Comparison of ENCODE assay signal across 37 mouse cellular contexts in genomic region chr10:52174376-52174775, GRCm38 (mm10). TPM values are rescaled to one million over a fixed set of nuclear protein-coding genes. Genes with fewer than 3 reads are reported as not detected.
A peak's percentile ranks its signal among the peaks of the same experiment; 100 is the strongest.
DNase-seq lines count a peak whose midpoint lies in the region; ATAC-seq and TF ChIP-seq lines count a peak whose summit lies in the region.
"Had no signal": no experiment of that assay in that cellular context is flagged by ENCODE, and none has a peak within 500 bp of the region (broad histone marks: within the 10 kb centered on the region; RNA-seq: fewer than 3 reads in every experiment).

No protein-coding gene starts in this region.

- H3K9ac ChIP-seq in liver, embryonic 11.5 days (ENCODE audit: low read depth, low read length): no peak overlapping the region
- H3K9ac ChIP-seq in lung, postnatal 0 days (replicated peaks; ENCODE audit: low read depth): no peak overlapping the region
- H3K9ac ChIP-seq in stomach, embryonic 14.5 days (replicated peaks; ENCODE audit: low read depth, low read length): no peak overlapping the region
- H3K9ac ChIP-seq: heart, embryonic 13.5 days; hindbrain, embryonic 15.5 days; limb, embryonic 12.5 days; liver, embryonic 12.5 days; neural tube, embryonic 13.5 days had no signal

- WGBS in liver, embryonic 11.5 days: 55% methylated on average over 4 of the region's 4 CpGs
- WGBS in lung, postnatal 0 days: 23% methylated on average over 4 of the region's 4 CpGs
- 21% methylated on average over 4 of the region's 4 CpGs for WGBS in stomach, embryonic 14.5 days

- H3K4me1 ChIP-seq in liver, embryonic 11.5 days (replicated peaks; ENCODE audit: control insufficient read depth, insufficient read depth, low read length): no peaks in the 10 kb centered on the region
- no peaks in the 10 kb centered on the region for H3K4me1 ChIP-seq in lung, postnatal 0 days (ENCODE audit: insufficient read depth, low read depth, low read length)
- no peaks in the 10 kb centered on the region for H3K4me1 ChIP-seq in stomach, embryonic 14.5 days (ENCODE audit: control insufficient read depth, insufficient read depth, low read length)
- H3K4me1 ChIP-seq: heart, embryonic 13.5 days; hindbrain, embryonic 10.5 days; hindbrain, embryonic 15.5 days; limb, embryonic 12.5 days; liver, embryonic 12.5 days; neural tube, embryonic 13.5 days had no signal

- no peaks in the 10 kb centered on the region for H3K27me3 ChIP-seq in liver, embryonic 11.5 days (replicated peaks; ENCODE audit: control insufficient read depth, insufficient read depth, low read length)
- no peaks in the 10 kb centered on the region for H3K27me3 ChIP-seq in lung, postnatal 0 days (replicated peaks; ENCODE audit: insufficient read depth, low read length)
- no peaks in the 10 kb centered on the region for H3K27me3 ChIP-seq in stomach, embryonic 14.5 days (ENCODE audit: control insufficient read depth, insufficient read depth, low read length)
- H3K27me3 ChIP-seq: heart, embryonic 13.5 days; hindbrain, embryonic 15.5 days; limb, embryonic 12.5 days; liver, embryonic 12.5 days; neural tube, embryonic 13.5 days had no signal

- no peak for DNase-seq in liver, embryonic 11.5 days (ENCODE audit: low spot score)
- DNase-seq in liver: no peak
- peak; percentile 58 for DNase-seq in lung, postnatal 0 days (ENCODE audit: low spot score)
- no peak for DNase-seq in lung, adult 18-20 months
- DNase-seq in left cerebral cortex, postnatal 25 days (ENCODE audit: low spot score in 2 of 2): no peak
- no peak for DNase-seq in natural killer cell, adult 2 months (ENCODE audit: low spot score in 2 of 2)
- DNase-seq: adrenal gland, postnatal 14 days; cerebellum, adult 11-12 months; cerebellum, adult 9-11 months; heart, adult 2 months; heart, postnatal 10 days; kidney, postnatal 10 days; lung, postnatal 14 days; right cerebral cortex, postnatal 4 days; thymus, adult 18-20 months; thymus, postnatal 25 days had no signal

- TF ChIP-seq CTCF in lung, postnatal 0 days (IDR thresholded peaks at IDR 0.05): peak; percentile 19; the same call in 1 of the 2 replicates

- intact Hi-C loops in left cerebral cortex, postnatal 25 days (cut with DNase I): no loop called here

- peak overlapping the region; percentile 56; the same call in 1 of the 2 replicates for H3K27ac ChIP-seq in liver, embryonic 11.5 days (ENCODE audit: low read depth, low read length)
- no peak overlapping the region for H3K27ac ChIP-seq in lung, postnatal 0 days (ENCODE audit: low read length)
- no peak overlapping the region; the same call in 1 of the 2 replicates for H3K27ac ChIP-seq in stomach, embryonic 14.5 days (ENCODE audit: low read length)
- H3K27ac ChIP-seq: heart, adult 2 months; heart, embryonic 13.5 days; hindbrain, embryonic 10.5 days; hindbrain, embryonic 15.5 days; limb, embryonic 12.5 days; neural tube, embryonic 13.5 days had no signal

- no peak; the same call in 1 of the 2 replicates for TF ChIP-seq EP300 in lung, postnatal 0 days (IDR thresholded peaks at IDR 0.05)

- H3K4me3 ChIP-seq in liver, embryonic 11.5 days (ENCODE audit: low read depth, low read length): no peak overlapping the region
- H3K4me3 ChIP-seq in lung, postnatal 0 days (ENCODE audit: low read depth, low read length): no peak overlapping the region
- H3K4me3 ChIP-seq in stomach, embryonic 14.5 days (ENCODE audit: low read depth, low read length): no peak overlapping the region
- H3K4me3 ChIP-seq: erythroblast, embryonic 14.5 days; heart, adult 2 months; heart, embryonic 13.5 days; hindbrain, embryonic 10.5 days; hindbrain, embryonic 15.5 days; limb, embryonic 12.5 days; liver, embryonic 12.5 days; neural tube, embryonic 13.5 days had no signal

- H3K9me3 ChIP-seq in liver, embryonic 11.5 days (ENCODE audit: control insufficient read depth, low read length): no peaks in the 10 kb centered on the region
- no peaks in the 10 kb centered on the region for H3K9me3 ChIP-seq in lung, postnatal 0 days (ENCODE audit: low read length)
- H3K9me3 ChIP-seq in stomach, embryonic 14.5 days (ENCODE audit: control insufficient read depth, low read depth, low read length): no peaks in the 10 kb centered on the region
- H3K9me3 ChIP-seq: heart, embryonic 13.5 days; hindbrain, embryonic 10.5 days; hindbrain, embryonic 15.5 days; limb, embryonic 12.5 days; liver, embryonic 12.5 days; neural tube, embryonic 13.5 days had no signal

- H3K4me2 ChIP-seq in liver, embryonic 11.5 days: no peak overlapping the region
- no peak overlapping the region for H3K4me2 ChIP-seq in lung, postnatal 0 days (replicated peaks; ENCODE audit: low read depth, low read length)
- no peak overlapping the region for H3K4me2 ChIP-seq in stomach, embryonic 14.5 days (replicated peaks; ENCODE audit: low read depth, low read length)
- H3K4me2 ChIP-seq: heart, embryonic 13.5 days; hindbrain, embryonic 15.5 days; limb, embryonic 12.5 days; liver, embryonic 12.5 days; midbrain, embryonic 11.5 days; neural tube, embryonic 13.5 days had no signal

- ATAC-seq in liver, embryonic 11.5 days (replicated peaks; ENCODE audit: low FRiP score): no peak; the same call in 1 of the 2 replicates
- ATAC-seq in lung, postnatal 0 days: peak; percentile 66
- ATAC-seq in stomach, embryonic 14.5 days (ENCODE audit: insufficient number of reproducible peaks, insufficient read depth, low FRiP score, low read depth): peak; percentile 85
- ATAC-seq: CD4-positive, CD25-positive, alpha-beta regulatory T cell, adult 4 months; forebrain, embryonic 16.5 days; inflammation-experienced regulatory T-cells, adult 6 months; liver, embryonic 12.5 days; midbrain, embryonic 16.5 days had no signal

- H3K36me3 ChIP-seq in liver, embryonic 11.5 days (ENCODE audit: control insufficient read depth, insufficient read depth, low read length): no peaks in the 10 kb centered on the region
- no peaks in the 10 kb centered on the region for H3K36me3 ChIP-seq in lung, postnatal 0 days (ENCODE audit: insufficient read depth, low read length)
- no peaks in the 10 kb centered on the region for H3K36me3 ChIP-seq in stomach, embryonic 14.5 days (ENCODE audit: control insufficient read depth, insufficient read depth, low read length)
- H3K36me3 ChIP-seq: heart, embryonic 13.5 days; hindbrain, embryonic 10.5 days; hindbrain, embryonic 15.5 days; limb, embryonic 12.5 days; liver, embryonic 12.5 days; neural tube, embryonic 13.5 days had no signal

RNA-seq across cellular contexts. Expression of gene Ros1, which starts 20.7 kb away (rescaled TPM):
- 0.09 TPM in 1 of 2 replicates, not detected in the other for polyA plus RNA-seq in liver, embryonic 11.5 days (2014; fragmentation: Nextera tagmentation; extraction: Ambion mirVana)
- polyA plus RNA-seq in lung, postnatal 0 days (2015; fragmentation: Nextera tagmentation; extraction: Ambion mirVana): 1.2 and 1.4 TPM in 2 replicates
- 0.04 and 0.25 TPM in 2 replicates for polyA plus RNA-seq in stomach, embryonic 14.5 days (2014; fragmentation: Nextera tagmentation; extraction: Ambion mirVana)
- total RNA-seq in left cerebral cortex, postnatal 25 days (2021): not detected
- total RNA-seq: adrenal gland, postnatal 14 days; layer of hippocampus, adult 18-20 months; layer of hippocampus, postnatal 10 days; left cerebral cortex, adult 18-20 months; left cerebral cortex, postnatal 14 days; megakaryocyte, adult 5-6 weeks had no signal
- polyA plus RNA-seq: CD4-positive, CD25-positive, alpha-beta regulatory T cell, adult 4 months; cortical plate, adult 2 months; erythroblast, embryonic 14.5 days; forebrain, embryonic 11.5 days; forebrain, embryonic 16.5 days; heart, adult 2 months; heart, embryonic 13.5 days; hindbrain, embryonic 10.5 days; hindbrain, embryonic 15.5 days; inflammation-experienced regulatory T-cells, adult 6 months; limb, embryonic 12.5 days; midbrain, embryonic 11.5 days; midbrain, embryonic 16.5 days; neural tube, embryonic 13.5 days; spleen, adult 2 months had no signal

RNA-seq across cellular contexts. Expression of gene Dcbld1, which starts 59.0 kb away (rescaled TPM):
- polyA plus RNA-seq in liver, embryonic 11.5 days (2014; fragmentation: Nextera tagmentation; extraction: Ambion mirVana): 11.9 and 13.5 TPM in 2 replicates
- 20.5 and 24.1 TPM in 2 replicates for polyA plus RNA-seq in lung, postnatal 0 days (2015; fragmentation: Nextera tagmentation; extraction: Ambion mirVana)
- 35.3 and 35.9 TPM in 2 replicates for polyA plus RNA-seq in stomach, embryonic 14.5 days (2014; fragmentation: Nextera tagmentation; extraction: Ambion mirVana)
- 1 to 10 TPM; 5.5 to 6.5 TPM for total RNA-seq in left cerebral cortex, postnatal 25 days (2021)
- total RNA-seq: megakaryocyte, adult 5-6 weeks had no signal
- polyA plus RNA-seq: CD4-positive, CD25-positive, alpha-beta regulatory T cell, adult 4 months had no signal
